Mouse (Mus musculus): ENCODE data around the gene Il20rb.

DNA sequence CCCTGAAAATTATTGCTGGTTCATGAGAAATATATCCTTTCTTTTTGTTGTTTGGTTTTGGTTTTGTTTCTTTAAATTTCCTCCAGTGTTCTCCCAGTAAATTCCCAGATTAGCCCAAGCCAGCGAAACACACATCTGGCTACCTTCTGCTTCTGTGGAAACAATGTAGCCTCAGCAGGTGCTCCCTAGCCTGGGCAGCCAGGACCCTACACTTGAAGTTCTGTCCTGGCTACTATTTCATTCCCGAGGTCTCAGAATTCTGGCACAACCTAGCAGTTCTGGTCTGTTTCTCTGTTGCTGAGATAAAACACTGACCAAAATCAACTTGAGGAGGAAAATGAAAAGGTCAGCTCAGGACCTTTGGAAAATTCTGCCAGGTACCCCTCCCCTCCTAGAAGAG is 55.2 kb downstream of the Il20rb start:
- no peak for TF ChIP-seq TBP (IDR thresholded peaks at IDR 0.05; ENCODE audit: low read depth, low read length)
- TF ChIP-seq TAL1 (IDR thresholded peaks at IDR 0.05; ENCODE audit: low read length), result no peak
- TF ChIP-seq RCOR1 (IDR thresholded peaks at IDR 0.05; ENCODE audit: low read depth, low read length), result no peak
- no peak for TF ChIP-seq CTCF (IDR thresholded peaks at IDR 0.05 in 2 of 3, conservative IDR thresholded peaks at IDR 0.05 in 1 of 3; ENCODE audit: control insufficient read depth in 1 of 3, insufficient read depth in 1 of 3, low read depth in 2 of 3, low read length in 3 of 3, poor library complexity in 1 of 3, severe bottlenecking in 1 of 3)

All from MEL (cell line).